Mouse (Mus musculus) frontal cortex, adult 2 months (tissue): ENCODE results near the gene Ptar1. TPM values are rescaled to one million over a fixed set of nuclear protein-coding genes. Genes with fewer than 3 reads are reported as not detected.
A peak's percentile ranks its signal among the peaks of the same experiment; 100 is the strongest.

Experiments
- DNase-seq, 2 experiments: peaks; one replicate each; pipeline ENCODE4 v3.0.0; 2022; ENCODE audit warnings: low spot score in 1 of 2; ENCODE audit errors: extremely low spot score in 1 of 2
- polyA plus RNA-seq: library from polyadenylated mRNA; depleted of rRNA; stranded (reverse); fragments of >200 nt; gene quantifications from 2 replicates; pipeline ENCODE4 v1.2.3, GENCODE M21; 2012; rRNA removed

The Ptar1 gene
- polyA plus RNA-seq, 1 experiment: 8.5 TPM

GRCm38 (mm10) chr19:23757011-23757410, 69.8 kb downstream of the Ptar1 start:
- DNase-seq: no peak

- DNase-seq: peak; percentile 91 to 98
Observed at GRCm38 (mm10) chr19:23757961-23758553, 70.8 kb downstream of the Ptar1 start.

- DNase-seq: peak; percentile 55 to 77
Observed at GRCm38 (mm10) chr19:23758554-23759321, 71.5 kb downstream of the Ptar1 start, which contains the start of gene Apba1. Apba1 (plus strand) TSS chr19:23758887.

GRCm38 (mm10) chr19:23759322-23759945, 72.2 kb downstream of the Ptar1 start:
- DNase-seq: peak in 1 of 2 experiments; percentile 66

- no peak for DNase-seq
Observed at GRCm38 (mm10) chr19:23763371-23763770, 76.1 kb downstream of the Ptar1 start.

GRCm38 (mm10) chr19:23764051-23764450, 76.8 kb downstream of the Ptar1 start:
- DNase-seq: no peak

GRCm38 (mm10) chr19:23768864-23769263, 81.6 kb downstream of the Ptar1 start:
- DNase-seq: no peak

GRCm38 (mm10) chr19:23770494-23771423, 83.5 kb downstream of the Ptar1 start:
- DNase-seq: no peak

GRCm38 (mm10) chr19:23771971-23772370, 84.7 kb downstream of the Ptar1 start:
- no peak for DNase-seq

- no peak for DNase-seq
Observed at GRCm38 (mm10) chr19:23775356-23775755, 88.1 kb downstream of the Ptar1 start.

- DNase-seq: no peak
Observed at GRCm38 (mm10) chr19:23779130-23779529, 91.9 kb downstream of the Ptar1 start.

- no peak for DNase-seq
Observed at GRCm38 (mm10) chr19:23780105-23780504, 92.9 kb downstream of the Ptar1 start.

Other genes starting within 250 kb of the Ptar1 start
- gene Mamdc2, start 239.0 kb upstream of the Ptar1 start, polyA plus RNA-seq: 0.84 and 1.0 TPM in 2 replicates
- gene 1700028P14Rik, start 34.6 kb upstream of the Ptar1 start, polyA plus RNA-seq: 0.82 and 1.1 TPM in 2 replicates
- 72.8 and 79.6 TPM in 2 replicates for gene Apba1, start 71.5 kb downstream of the Ptar1 start, polyA plus RNA-seq